Mouse (Mus musculus): ENCODE data around the gene Nmt2. TPM values are rescaled to one million over a fixed set of nuclear protein-coding genes. Genes with fewer than 3 reads are reported as not detected.

Nmt2 gene
- polyA plus RNA-seq, 1 experiment: 1.2 TPM

DNA sequence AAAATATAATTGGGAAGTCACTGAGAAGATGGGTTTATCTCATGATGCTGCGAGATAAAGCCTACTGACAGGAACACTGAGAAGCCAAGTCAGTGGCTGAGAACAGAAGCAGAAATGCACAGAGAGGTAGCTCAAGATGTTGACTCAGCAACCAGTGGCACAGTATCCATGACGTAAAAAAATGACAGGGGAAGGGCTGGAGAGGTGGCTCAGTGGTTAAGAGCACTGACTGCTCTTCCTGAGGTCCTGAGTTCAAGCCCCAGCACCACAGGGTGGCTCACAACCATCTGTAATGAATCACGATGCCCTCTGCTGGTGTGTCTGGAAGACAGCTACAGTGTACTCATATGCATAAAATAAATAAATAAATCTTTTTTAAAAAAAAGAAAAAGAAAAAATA is 77.1 kb downstream of the Nmt2 start:
- 73% methylated on average over 3 of the region's 3 CpGs for WGBS
- H3K27ac ChIP-seq (ENCODE audit: insufficient read depth, low read depth, low read length): no peak overlapping the region
- TF ChIP-seq CTCF (IDR thresholded peaks at IDR 0.05; ENCODE audit: extremely low read depth, insufficient read length, insufficient replicate concordance, low read depth, low read length) (no peak), POLR2A (IDR thresholded peaks at IDR 0.05; ENCODE audit: low read depth, low read length) (no peak)
- H3K4me3 ChIP-seq (ENCODE audit: low read depth, low read length): no peak overlapping the region
- H3K36me3 ChIP-seq (ENCODE audit: control insufficient read depth, insufficient read depth, low read length): no peaks in the 10 kb centered on the region
- no peaks in the 10 kb centered on the region; the same call in 1 of the 2 replicates for H3K27me3 ChIP-seq (ENCODE audit: control insufficient read depth, insufficient read depth, low read length)
- H3K4me1 ChIP-seq (ENCODE audit: control insufficient read depth, insufficient read depth, insufficient read length, low read length): no peaks in the 10 kb centered on the region

DNA sequence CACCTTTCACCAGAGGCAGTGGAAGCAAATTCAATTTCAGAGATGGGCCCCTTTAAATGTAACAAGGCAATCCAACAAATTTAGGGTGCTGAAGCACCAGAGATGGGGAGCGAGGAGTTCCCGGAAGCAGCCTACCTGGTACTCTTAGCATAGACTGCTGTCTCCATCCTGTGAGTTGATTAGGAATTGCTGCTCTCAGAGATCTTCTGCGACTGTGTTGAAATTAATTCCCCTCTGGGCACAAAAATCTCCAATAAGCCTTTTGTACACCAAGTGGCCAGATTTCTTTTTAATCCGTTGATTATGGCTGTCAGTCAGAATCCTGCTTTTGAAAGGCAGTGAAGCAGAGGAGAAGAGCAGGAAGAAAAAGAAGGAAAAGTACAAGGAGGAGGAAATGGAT is 81.1 kb downstream of the Nmt2 start:
- H3K36me3 ChIP-seq (ENCODE audit: control insufficient read depth, insufficient read depth, low read length): no peaks in the 10 kb centered on the region
- H3K27me3 ChIP-seq (ENCODE audit: control insufficient read depth, insufficient read depth, low read length): no peaks in the 10 kb centered on the region; the same call in 1 of the 2 replicates
- no peaks in the 10 kb centered on the region for H3K4me1 ChIP-seq (ENCODE audit: control insufficient read depth, insufficient read depth, insufficient read length, low read length)
- no peak overlapping the region for H3K4me3 ChIP-seq (ENCODE audit: low read depth, low read length)
- 52% methylated on average over 4 of the region's 4 CpGs for WGBS
- no peak for TF ChIP-seq CTCF (IDR thresholded peaks at IDR 0.05; ENCODE audit: extremely low read depth, insufficient read length, insufficient replicate concordance, low read depth, low read length)
- H3K27ac ChIP-seq (ENCODE audit: insufficient read depth, low read depth, low read length): no peak overlapping the region

Other genes starting within 250 kb of the Nmt2 start
- 6.0 and 7.0 TPM in 2 replicates for gene Fam171a1, start 170.0 kb upstream of the Nmt2 start, polyA plus RNA-seq (2012; rRNA removed)
- gene Rpp38, start 48.4 kb downstream of the Nmt2 start, polyA plus RNA-seq (2012; rRNA removed): 0.48 and 1.7 TPM in 2 replicates
- gene Acbd7, start 52.0 kb downstream of the Nmt2 start, polyA plus RNA-seq (2012; rRNA removed): not detected in 2 replicates
- not detected in 2 replicates for gene Olah, start 113.0 kb downstream of the Nmt2 start, polyA plus RNA-seq (2012; rRNA removed)
- not detected in 2 replicates for gene Meig1, start 138.4 kb downstream of the Nmt2 start, polyA plus RNA-seq (2012; rRNA removed)
- 1.5 and 1.6 TPM in 2 replicates for gene Dclre1c, start 139.9 kb downstream of the Nmt2 start, polyA plus RNA-seq (2012; rRNA removed)
- gene Suv39h2, start 190.8 kb downstream of the Nmt2 start, polyA plus RNA-seq (2012; rRNA removed): 0.66 and 1.5 TPM in 2 replicates
- 0.30 and 0.72 TPM in 2 replicates for gene Gm45902, start 228.6 kb downstream of the Nmt2 start, polyA plus RNA-seq (2012; rRNA removed)
- 5.6 and 9.9 TPM in 2 replicates for gene Hspa14, start 228.6 kb downstream of the Nmt2 start, polyA plus RNA-seq (2012; rRNA removed)
- 0.03 and 0.10 TPM in 2 replicates for gene Cdnf, start 228.8 kb downstream of the Nmt2 start, polyA plus RNA-seq (2012; rRNA removed)

All from small intestine, adult 2 months (tissue).